Mouse (Mus musculus) forebrain, embryonic 15.5 days (tissue): ENCODE measurements around the gene Zeb2. TPM values are rescaled to one million over a fixed set of nuclear protein-coding genes. Genes with fewer than 3 reads are reported as not detected.

Source experiments
- ATAC-seq: fragments of 200-750 bp; cut with Nextera tagmentation; replicated peaks from 2 replicates; pipeline ENCODE4 v1.8.0; 2017; ENCODE audit warnings: mild to moderate bottlenecking, moderate TSS enrichment, moderate library complexity
- H3K27ac ChIP-seq: fragments of 300-500 bp; sonication (generic); replicated peaks from 2 replicates; pipeline ENCODE4 v1.5.1; 2015; ENCODE audit warnings: mild to moderate bottlenecking, inconsistent platforms
- H3K27me3 ChIP-seq: fragments of 300-500 bp; sonication (generic); 2 replicates; pipeline ENCODE4 v1.6.1; 2015; ENCODE audit warnings: inconsistent platforms
- H3K36me3 ChIP-seq: fragments of 300-500 bp; sonication (generic); 2 replicates; pipeline ENCODE4 v1.6.1; 2015; ENCODE audit warnings: mild to moderate bottlenecking, inconsistent platforms
- H3K4me1 ChIP-seq: fragments of 300-500 bp; sonication (generic); 2 replicates; pipeline ENCODE4 v1.6.1; 2015; ENCODE audit warnings: inconsistent platforms
- H3K4me2 ChIP-seq: fragments of 300-500 bp; sonication (generic); replicated peaks from 2 replicates; pipeline ENCODE4 v1.6.1; 2015; ENCODE audit warnings: mild to moderate bottlenecking, inconsistent platforms
- H3K4me3 ChIP-seq: fragments of 300-500 bp; sonication (generic); 2 replicates; pipeline ENCODE4 v1.5.1; 2015; ENCODE audit warnings: mild to moderate bottlenecking, inconsistent platforms
- H3K9ac ChIP-seq: fragments of 300-500 bp; sonication (generic); replicated peaks from 2 replicates; pipeline ENCODE4 v1.6.1; 2015; ENCODE audit warnings: mild to moderate bottlenecking, inconsistent platforms
- H3K9me3 ChIP-seq: fragments of 300-500 bp; sonication (generic); 2 replicates; pipeline ENCODE4 v1.6.1; 2016; ENCODE audit warnings: inconsistent platforms
- WGBS: fragments of 180-500 bp; shearing (Covaris S2); methylation state at CpG from one replicate; pipeline ENCODE4 v1.1.7; 2015; ENCODE audit warnings: mixed read lengths; 5-methylcytosine and 5-hydroxymethylcytosine counted together
- polyA plus RNA-seq: library from polyadenylated mRNA; unstranded; fragments of >200 nt; fragmentation: Nextera tagmentation; extraction: Ambion mirVana; gene quantifications from 2 replicates; pipeline ENCODE4 v1.2.1, GENCODE M21; 2015

Zeb2 gene
- polyA plus RNA-seq, 1 experiment from 2014 or later = 119 TPM

- no peak for ATAC-seq
- no peak overlapping the region; the same call in 1 of the 2 replicates for H3K27ac ChIP-seq
- H3K4me1 ChIP-seq = peaks cover 83% of the 10 kb centered on the region
- no peak overlapping the region for H3K4me2 ChIP-seq
- 89% methylated on average over 8 of the region's 8 CpGs for WGBS
- H3K9ac ChIP-seq = no peak overlapping the region
- peaks cover 26% of the 10 kb centered on the region for H3K36me3 ChIP-seq
- no peak overlapping the region for H3K4me3 ChIP-seq
- no peaks in the 10 kb centered on the region for H3K9me3 ChIP-seq
- no peaks in the 10 kb centered on the region for H3K27me3 ChIP-seq
Measured at GRCm38 (mm10) chr2:45090529-45091297, 26.5 kb downstream of the Zeb2 start.

- no peak for ATAC-seq
- H3K9ac ChIP-seq = no peak overlapping the region
- 0 out of 2 replicates have a peak overlapping the region, but pooled peaks have one; percentile 32 for H3K27ac ChIP-seq
- H3K36me3 ChIP-seq = peaks cover 17% of the 10 kb centered on the region
- H3K9me3 ChIP-seq = no peaks in the 10 kb centered on the region
- H3K4me3 ChIP-seq = no peak overlapping the region
- peaks cover 78% of the 10 kb centered on the region for H3K4me1 ChIP-seq
- H3K27me3 ChIP-seq = no peaks in the 10 kb centered on the region
- 39% methylated on average over 3 of the region's 3 CpGs for WGBS
- no peak overlapping the region for H3K4me2 ChIP-seq
Measured at GRCm38 (mm10) chr2:45089251-45089530, 28.0 kb downstream of the Zeb2 start.

- H3K4me2 ChIP-seq = peak overlapping the region; percentile 16
- peak overlapping the region; percentile 32 for H3K27ac ChIP-seq
- H3K9ac ChIP-seq = no peak overlapping the region; the same call in 1 of the 2 replicates
- peaks cover 78% of the 10 kb centered on the region for H3K4me1 ChIP-seq
- H3K27me3 ChIP-seq = no peaks in the 10 kb centered on the region
- 25% methylated on average over 15 of the region's 15 CpGs for WGBS
- H3K4me3 ChIP-seq = no peak overlapping the region
- no peak for ATAC-seq
- H3K9me3 ChIP-seq = no peaks in the 10 kb centered on the region
- H3K36me3 ChIP-seq = peaks cover 14% of the 10 kb centered on the region
Measured at GRCm38 (mm10) chr2:45088435-45089250, 28.6 kb downstream of the Zeb2 start.

GRCm38 (mm10) chr2:45087208-45087607 lies 30.0 kb downstream of the Zeb2 start:
- H3K36me3 ChIP-seq = peaks cover 13% of the 10 kb centered on the region
- ATAC-seq = no peak
- H3K27me3 ChIP-seq = no peaks in the 10 kb centered on the region
- H3K27ac ChIP-seq = no peak overlapping the region; the same call in 1 of the 2 replicates
- 59% methylated on average over 4 of the region's 4 CpGs for WGBS
- H3K4me2 ChIP-seq = no peak overlapping the region
- no peaks in the 10 kb centered on the region for H3K9me3 ChIP-seq
- H3K4me3 ChIP-seq = no peak overlapping the region
- no peak overlapping the region for H3K9ac ChIP-seq
- H3K4me1 ChIP-seq = peaks cover 77% of the 10 kb centered on the region

GRCm38 (mm10) chr2:45085653-45086052 lies 31.5 kb downstream of the Zeb2 start:
- Histone ChIP-seq H3K4me3 (no peak overlapping the region), H3K4me1 (peaks cover 78% of the 10 kb centered on the region), H3K36me3 (peaks cover 4% of the 10 kb centered on the region; the same call in 1 of the 2 replicates), H3K9me3 (no peaks in the 10 kb centered on the region), H3K27ac (no peak overlapping the region; the same call in 1 of the 2 replicates), H3K9ac (no peak overlapping the region), H3K4me2 (no peak overlapping the region), H3K27me3 (no peaks in the 10 kb centered on the region)
- WGBS = 88% methylated on average over 5 of the region's 5 CpGs
- no peak for ATAC-seq

GRCm38 (mm10) chr2:45083042-45083441 lies 34.2 kb downstream of the Zeb2 start:
- WGBS = 22% methylated on average over 10 of the region's 10 CpGs
- H3K9me3 ChIP-seq = no peaks in the 10 kb centered on the region
- H3K4me3 ChIP-seq = no peak overlapping the region
- no peak overlapping the region for H3K9ac ChIP-seq
- H3K27ac ChIP-seq = peak overlapping the region; percentile 2; the same call in 1 of the 2 replicates
- H3K27me3 ChIP-seq = no peaks in the 10 kb centered on the region
- no peak overlapping the region for H3K4me2 ChIP-seq
- H3K36me3 ChIP-seq = no peaks in the 10 kb centered on the region
- ATAC-seq = no peak
- peaks cover 66% of the 10 kb centered on the region for H3K4me1 ChIP-seq

GRCm38 (mm10) chr2:45081559-45081958 lies 35.6 kb downstream of the Zeb2 start:
- H3K9me3 ChIP-seq = no peaks in the 10 kb centered on the region
- H3K36me3 ChIP-seq = 0 out of 2 replicates have a peak, but pooled peaks cover 3% of the 10 kb centered on the region
- no peak overlapping the region for H3K4me2 ChIP-seq
- H3K27me3 ChIP-seq = no peaks in the 10 kb centered on the region
- ATAC-seq = no peak
- H3K9ac ChIP-seq = no peak overlapping the region
- H3K27ac ChIP-seq = peak overlapping the region; percentile 25; the same call in 1 of the 2 replicates
- peaks cover 58% of the 10 kb centered on the region for H3K4me1 ChIP-seq
- WGBS = 80% methylated on average over 4 of the region's 4 CpGs
- no peak overlapping the region for H3K4me3 ChIP-seq

DNA sequence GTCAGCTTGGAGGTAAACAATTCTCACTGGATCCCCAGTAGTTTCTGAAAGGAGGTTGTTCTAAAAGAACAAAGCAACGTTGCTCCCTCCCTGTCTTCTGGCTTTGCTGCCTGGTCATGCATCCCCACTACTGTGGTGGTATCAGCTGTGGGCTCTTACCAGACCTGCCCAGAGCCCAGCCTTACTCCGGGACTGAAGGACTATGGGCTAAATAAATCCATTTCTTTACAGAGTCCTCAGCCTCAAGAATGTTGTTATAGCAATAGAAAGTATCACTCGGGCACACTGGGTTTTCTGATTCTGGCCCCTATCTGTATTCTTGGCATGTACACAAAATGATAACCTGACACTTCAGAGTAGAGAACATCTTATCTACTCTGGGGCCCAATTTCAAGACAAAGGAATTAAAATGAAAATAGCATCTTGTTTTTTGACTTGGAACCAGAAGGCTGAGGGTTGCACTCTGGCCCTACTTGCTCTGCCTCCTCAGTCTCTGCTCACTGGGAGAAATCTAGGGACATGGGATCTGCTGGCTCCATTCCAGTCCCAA lies 39.2 kb downstream of the Zeb2 start:
- 62% methylated on average over 3 of the region's 3 CpGs for WGBS
- H3K27me3 ChIP-seq = no peaks in the 10 kb centered on the region
- no peak overlapping the region for H3K9ac ChIP-seq
- no peaks in the 10 kb centered on the region for H3K9me3 ChIP-seq
- H3K36me3 ChIP-seq = peaks cover 6% of the 10 kb centered on the region; the same call in 1 of the 2 replicates
- H3K27ac ChIP-seq = no peak overlapping the region
- no peak for ATAC-seq
- peaks cover 46% of the 10 kb centered on the region for H3K4me1 ChIP-seq
- H3K4me3 ChIP-seq = no peak overlapping the region
- no peak overlapping the region for H3K4me2 ChIP-seq

DNA sequence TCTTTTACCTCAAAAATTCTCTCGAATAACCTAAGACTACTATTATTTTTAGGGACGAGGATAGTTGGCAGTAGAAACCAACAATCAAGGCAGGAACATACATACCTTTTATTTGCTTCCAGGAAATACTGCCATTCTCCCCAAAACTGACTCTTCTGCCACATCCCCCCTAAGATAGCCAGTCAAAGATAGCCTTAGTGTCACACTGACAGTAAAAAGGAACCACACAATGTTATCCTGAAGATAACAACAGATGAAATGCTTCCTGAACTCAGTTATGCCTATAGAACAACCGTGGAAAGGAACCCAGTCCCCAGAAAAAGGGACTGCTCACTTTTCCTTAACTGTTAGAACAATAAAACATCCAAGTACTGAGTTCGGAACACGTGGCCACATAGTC lies 39.8 kb downstream of the Zeb2 start:
- Histone ChIP-seq H3K27ac (no peak overlapping the region), H3K27me3 (no peaks in the 10 kb centered on the region), H3K4me3 (no peak overlapping the region), H3K4me2 (no peak overlapping the region), H3K4me1 (peaks cover 46% of the 10 kb centered on the region), H3K9ac (no peak overlapping the region), H3K36me3 (peaks cover 8% of the 10 kb centered on the region; the same call in 1 of the 2 replicates), H3K9me3 (no peaks in the 10 kb centered on the region)
- ATAC-seq = no peak
- WGBS = 88% methylated on average over 5 of the region's 5 CpGs

- no peak for ATAC-seq
- WGBS = 15% methylated on average over 6 of the region's 6 CpGs
Measured at GRCm38 (mm10) chr2:45073025-45073424, 44.2 kb downstream of the Zeb2 start.

GRCm38 (mm10) chr2:45071296-45071695 lies 45.9 kb downstream of the Zeb2 start:
- H3K27ac ChIP-seq = no peak overlapping the region; the same call in 1 of the 2 replicates
- no peak overlapping the region for H3K4me2 ChIP-seq
- H3K4me3 ChIP-seq = no peak overlapping the region
- H3K27me3 ChIP-seq = no peaks in the 10 kb centered on the region
- H3K4me1 ChIP-seq = peaks cover 49% of the 10 kb centered on the region
- no peak overlapping the region for H3K9ac ChIP-seq
- H3K9me3 ChIP-seq = no peaks in the 10 kb centered on the region
- WGBS = 34% methylated on average over 5 of the region's 5 CpGs
- no peak for ATAC-seq
- H3K36me3 ChIP-seq = peaks cover 5% of the 10 kb centered on the region; the same call in 1 of the 2 replicates

More at GRCm38 (mm10) chr2:45073025-45073424, 44.2 kb downstream of the Zeb2 start:
- no peaks in the 10 kb centered on the region for H3K27me3 ChIP-seq
- H3K4me2 ChIP-seq = no peak overlapping the region
- H3K27ac ChIP-seq = 0 out of 2 replicates have a peak overlapping the region, but pooled peaks have one; percentile 21
- H3K4me1 ChIP-seq = peaks cover 47% of the 10 kb centered on the region
- H3K9me3 ChIP-seq = no peaks in the 10 kb centered on the region
- H3K36me3 ChIP-seq = peaks cover 8% of the 10 kb centered on the region; the same call in 1 of the 2 replicates
- no peak overlapping the region for H3K9ac ChIP-seq
- no peak overlapping the region for H3K4me3 ChIP-seq
